ENCODE assay signal across 18 mouse cellular contexts in the genomic region with DNA sequence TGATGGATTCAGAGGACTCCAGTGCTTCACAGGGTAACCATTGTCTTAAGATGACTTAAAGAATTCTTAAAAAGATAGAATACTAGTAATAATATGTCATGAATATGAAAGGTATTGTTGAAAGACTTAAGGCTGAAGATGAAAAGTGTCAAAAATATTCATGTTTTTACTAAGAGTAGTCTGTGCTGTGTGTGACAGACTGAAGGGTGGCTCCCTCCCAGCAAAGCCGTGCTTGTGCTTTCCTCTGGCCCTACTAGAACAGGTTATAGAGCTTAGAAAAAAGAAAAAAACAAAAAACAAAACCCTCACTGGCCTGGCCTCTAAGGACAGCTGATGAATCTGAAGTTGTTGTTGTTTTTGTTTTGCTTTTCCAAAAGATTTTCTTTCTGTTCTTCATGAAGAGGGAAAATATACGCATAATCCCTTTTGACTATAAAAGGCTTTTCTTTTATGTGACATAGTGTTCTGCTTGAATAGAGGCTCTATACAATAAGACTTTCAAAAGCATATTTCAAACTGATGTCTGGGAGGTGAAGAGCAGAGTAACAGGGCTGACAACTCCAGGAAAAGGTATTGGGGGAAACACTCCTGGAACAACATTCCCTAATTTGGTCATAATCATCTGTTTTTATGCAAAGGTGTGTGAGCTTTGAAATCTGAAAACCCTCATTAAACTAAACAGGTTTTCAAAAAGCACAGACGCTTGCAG.
DNase-seq lines count a peak whose midpoint lies in the region; ATAC-seq and TF ChIP-seq lines count a peak whose summit lies in the region.
"Had no signal": no experiment of that assay in that cellular context is flagged by ENCODE, and none has a peak within 500 bp of the region (broad histone marks: within the 10 kb centered on the region; RNA-seq: fewer than 3 reads in every experiment).

No protein-coding gene starts in this region.

- no peak overlapping the region for H3K9ac ChIP-seq in forebrain, embryonic 14.5 days (ENCODE audit: low read length)
- H3K9ac ChIP-seq in forebrain, embryonic 11.5 days (ENCODE audit: low read length): no peak overlapping the region
- H3K9ac ChIP-seq in midbrain, embryonic 11.5 days (ENCODE audit: low read length): no peak overlapping the region
- H3K9ac ChIP-seq in midbrain, postnatal 0 days (replicated peaks; ENCODE audit: low read length, poor library complexity, severe bottlenecking): no peak overlapping the region
- H3K9ac ChIP-seq in forebrain, embryonic 16.5 days (replicated peaks; ENCODE audit: low read depth, low read length): no peak overlapping the region
- H3K9ac ChIP-seq in forebrain, postnatal 0 days: no peak overlapping the region
- H3K9ac ChIP-seq: embryonic facial prominence, embryonic 12.5 days had no signal

- H3K4me2 ChIP-seq in forebrain, embryonic 14.5 days (ENCODE audit: low read length): no peak overlapping the region
- H3K4me2 ChIP-seq in forebrain, embryonic 11.5 days (ENCODE audit: low read depth, low read length, severe bottlenecking): no peak overlapping the region
- no peak overlapping the region for H3K4me2 ChIP-seq in midbrain, embryonic 11.5 days
- H3K4me2 ChIP-seq in midbrain, postnatal 0 days (ENCODE audit: low read depth, low read length, poor library complexity, severe bottlenecking): no peak overlapping the region
- H3K4me2 ChIP-seq in forebrain, embryonic 16.5 days (ENCODE audit: low read length): no peak overlapping the region
- H3K4me2 ChIP-seq in forebrain, postnatal 0 days (ENCODE audit: low read depth): no peak overlapping the region
- H3K4me2 ChIP-seq: embryonic facial prominence, embryonic 12.5 days had no signal

- peak; percentile 19 for DNase-seq in forebrain, embryonic 14.5 days (ENCODE audit: low spot score)
- no peak for DNase-seq in forebrain, embryonic 11.5 days (ENCODE audit: low spot score)
- DNase-seq in midbrain, embryonic 11.5 days (ENCODE audit: low spot score, missing footprints): peak; percentile 57
- DNase-seq in midbrain, postnatal 0 days (ENCODE audit: low spot score): no peak
- peak; percentile 11 for DNase-seq in forebrain, postnatal 0 days
- no peak for DNase-seq in embryo, embryonic 11 days
- DNase-seq: adrenal gland, adult 2 months; adrenal gland, postnatal 10 days; adrenal gland, postnatal 25 days; cerebellum, adult 11 months; cerebellum, adult 18-20 months; cerebellum, adult 8-10 months; cerebellum, adult 9-11 months; cerebellum, postnatal 14 days; cerebellum, postnatal 36 days had no signal

- H3K36me3 ChIP-seq in forebrain, embryonic 14.5 days (ENCODE audit: control insufficient read depth, insufficient read depth, low read length): no peaks in the 10 kb centered on the region
- no peaks in the 10 kb centered on the region for H3K36me3 ChIP-seq in forebrain, embryonic 11.5 days (ENCODE audit: control insufficient read depth, insufficient read depth, low read length)
- H3K36me3 ChIP-seq in midbrain, embryonic 11.5 days (ENCODE audit: control insufficient read depth, insufficient read depth, low read length): no peaks in the 10 kb centered on the region
- no peaks in the 10 kb centered on the region for H3K36me3 ChIP-seq in midbrain, postnatal 0 days (ENCODE audit: insufficient read depth, low read length)
- no peaks in the 10 kb centered on the region for H3K36me3 ChIP-seq in forebrain, embryonic 16.5 days (ENCODE audit: control insufficient read depth, insufficient read depth)
- H3K36me3 ChIP-seq in forebrain, postnatal 0 days (ENCODE audit: insufficient read depth): no peaks in the 10 kb centered on the region
- H3K36me3 ChIP-seq: embryonic facial prominence, embryonic 10.5 days; embryonic facial prominence, embryonic 12.5 days had no signal

- H3K9me3 ChIP-seq in forebrain, embryonic 14.5 days (replicated peaks; ENCODE audit: control insufficient read depth, low read length): no peaks in the 10 kb centered on the region
- H3K9me3 ChIP-seq in forebrain, embryonic 11.5 days (ENCODE audit: control insufficient read depth, low read length): no peaks in the 10 kb centered on the region
- no peaks in the 10 kb centered on the region for H3K9me3 ChIP-seq in midbrain, embryonic 11.5 days (ENCODE audit: control insufficient read depth, low read length)
- no peaks in the 10 kb centered on the region for H3K9me3 ChIP-seq in midbrain, postnatal 0 days (ENCODE audit: low read length)
- H3K9me3 ChIP-seq in forebrain, embryonic 16.5 days (ENCODE audit: control insufficient read depth, low read length): no peaks in the 10 kb centered on the region
- H3K9me3 ChIP-seq in forebrain, postnatal 0 days (ENCODE audit: low read length): no peaks in the 10 kb centered on the region
- H3K9me3 ChIP-seq: embryonic facial prominence, embryonic 10.5 days; embryonic facial prominence, embryonic 12.5 days had no signal

- WGBS in forebrain, embryonic 14.5 days: 13% methylated on average over 3 of the region's 3 CpGs
- WGBS in forebrain, embryonic 11.5 days: 28% methylated on average over 3 of the region's 3 CpGs
- 74% methylated on average over 3 of the region's 3 CpGs for WGBS in midbrain, embryonic 11.5 days
- 39% methylated on average over 3 of the region's 3 CpGs for whole genome bisulfite sequencing in midbrain, postnatal 0 days
- whole genome bisulfite sequencing in forebrain, embryonic 16.5 days: 10% methylated on average over 3 of the region's 3 CpGs
- WGBS in forebrain, postnatal 0 days: 16% methylated on average over 3 of the region's 3 CpGs

- H3K27ac ChIP-seq in forebrain, embryonic 14.5 days (ENCODE audit: low read depth, low read length): no peak overlapping the region
- H3K27ac ChIP-seq in forebrain, embryonic 11.5 days (ENCODE audit: low read depth, low read length): no peak overlapping the region
- H3K27ac ChIP-seq in midbrain, embryonic 11.5 days (ENCODE audit: low read depth, low read length): no peak overlapping the region
- no peak overlapping the region for H3K27ac ChIP-seq in midbrain, postnatal 0 days (ENCODE audit: low read depth, low read length)
- no peak overlapping the region; the same call in 1 of the 2 replicates for H3K27ac ChIP-seq in forebrain, embryonic 16.5 days (ENCODE audit: low read length)
- H3K27ac ChIP-seq in forebrain, postnatal 0 days (ENCODE audit: low read depth, low read length): peak overlapping the region; percentile 67
- H3K27ac ChIP-seq: embryonic facial prominence, embryonic 10.5 days; embryonic facial prominence, embryonic 12.5 days had no signal

- TF ChIP-seq CTCF in midbrain, postnatal 0 days (IDR thresholded peaks at IDR 0.05): no peak
- TF ChIP-seq CTCF in forebrain, postnatal 0 days (IDR thresholded peaks at IDR 0.05; ENCODE audit: low read depth): no peak

- no peak overlapping the region for H3K4me3 ChIP-seq in forebrain, embryonic 14.5 days (ENCODE audit: low read depth, low read length)
- no peak overlapping the region for H3K4me3 ChIP-seq in forebrain, embryonic 11.5 days (ENCODE audit: low read depth, low read length)
- H3K4me3 ChIP-seq in midbrain, embryonic 11.5 days (ENCODE audit: low read depth, low read length): no peak overlapping the region
- no peak overlapping the region for H3K4me3 ChIP-seq in midbrain, postnatal 0 days (ENCODE audit: low read depth, low read length)
- H3K4me3 ChIP-seq in forebrain, embryonic 16.5 days (replicated peaks; ENCODE audit: low read length): no peak overlapping the region
- H3K4me3 ChIP-seq in forebrain, postnatal 0 days (ENCODE audit: low read depth, low read length): no peak overlapping the region
- H3K4me3 ChIP-seq: embryonic facial prominence, embryonic 10.5 days; embryonic facial prominence, embryonic 12.5 days had no signal

- no peak for ATAC-seq in forebrain, embryonic 14.5 days
- no peak for ATAC-seq in forebrain, embryonic 11.5 days (replicated peaks; ENCODE audit: low FRiP score)
- ATAC-seq in midbrain, embryonic 11.5 days (ENCODE audit: low FRiP score): no peak
- ATAC-seq in midbrain, postnatal 0 days (ENCODE audit: low FRiP score): no peak
- ATAC-seq in forebrain, embryonic 16.5 days: peak; percentile 63
- ATAC-seq in forebrain, postnatal 0 days: peak; percentile 86

- peaks cover 9% of the 10 kb centered on the region; the same call in 1 of the 2 replicates for H3K4me1 ChIP-seq in forebrain, embryonic 14.5 days (ENCODE audit: control insufficient read depth, insufficient read depth, low read length)
- no peaks in the 10 kb centered on the region for H3K4me1 ChIP-seq in forebrain, embryonic 11.5 days (replicated peaks; ENCODE audit: control insufficient read depth, insufficient read depth, low read length)
- no peaks in the 10 kb centered on the region for H3K4me1 ChIP-seq in midbrain, embryonic 11.5 days (ENCODE audit: control insufficient read depth, insufficient read depth, low read length)
- no peaks in the 10 kb centered on the region for H3K4me1 ChIP-seq in midbrain, postnatal 0 days (ENCODE audit: insufficient read depth, low read length)
- H3K4me1 ChIP-seq in forebrain, embryonic 16.5 days (replicated peaks; ENCODE audit: control insufficient read depth, insufficient read depth, low read length): peaks cover 9% of the 10 kb centered on the region
- no peaks in the 10 kb centered on the region for H3K4me1 ChIP-seq in forebrain, postnatal 0 days (ENCODE audit: insufficient read depth)
- H3K4me1 ChIP-seq: embryonic facial prominence, embryonic 12.5 days had no signal

- H3K27me3 ChIP-seq in forebrain, embryonic 14.5 days (replicated peaks; ENCODE audit: control insufficient read depth, insufficient read depth, low read length): no peaks in the 10 kb centered on the region
- no peaks in the 10 kb centered on the region for H3K27me3 ChIP-seq in forebrain, embryonic 11.5 days (ENCODE audit: control insufficient read depth, insufficient read depth, low read length)
- H3K27me3 ChIP-seq in midbrain, embryonic 11.5 days (ENCODE audit: control insufficient read depth, insufficient read depth, low read length): no peaks in the 10 kb centered on the region
- no peaks in the 10 kb centered on the region for H3K27me3 ChIP-seq in midbrain, postnatal 0 days (ENCODE audit: insufficient read depth, low read length)
- no peaks in the 10 kb centered on the region for H3K27me3 ChIP-seq in forebrain, embryonic 16.5 days (replicated peaks; ENCODE audit: control insufficient read depth, insufficient read depth, low read length)
- no peaks in the 10 kb centered on the region for H3K27me3 ChIP-seq in forebrain, postnatal 0 days (ENCODE audit: insufficient read depth, low read length)
- H3K27me3 ChIP-seq: embryonic facial prominence, embryonic 12.5 days had no signal

Comparison
In these comparisons a context has a peak if more than half of its experiments do, and no peak if none do; other contexts are left out.
1. ATAC-seq: peak in forebrain, embryonic 16.5 days (single experiment) and forebrain, postnatal 0 days (single experiment); none in forebrain, embryonic 14.5 days (single experiment), forebrain, embryonic 11.5 days (single experiment), midbrain, embryonic 11.5 days (single experiment) and midbrain, postnatal 0 days (single experiment).
2. DNase-seq: peak in forebrain, embryonic 14.5 days (single experiment), midbrain, embryonic 11.5 days (single experiment) and forebrain, postnatal 0 days (single experiment); none in forebrain, embryonic 11.5 days (single experiment), midbrain, postnatal 0 days (single experiment) and embryo, embryonic 11 days (single experiment).